Mouse (Mus musculus) spleen, adult 2 months (tissue): ENCODE data around the gene Smc4. TPM values are rescaled to one million over a fixed set of nuclear protein-coding genes. Genes with fewer than 3 reads are reported as not detected.

Experiments
- DNase-seq, 2 experiments: peaks; one replicate each; pipeline versions ENCODE4 v3.0.0 to v3.0.0-alpha.2; 2012 to 2021; ENCODE audit warnings: low spot score in 2 of 2, low read depth in 1 of 2
- H3K27ac ChIP-seq: fragments of 200-500 bp; 2 replicates; pipeline ENCODE4 v1.5.1; 2012; ENCODE audit warnings: low read length, inconsistent platforms; ENCODE audit not compliant: insufficient read depth
- H3K27me3 ChIP-seq: fragments of 200-500 bp; 2 replicates; pipeline ENCODE4 v1.6.1; 2012; ENCODE audit warnings: mild to moderate bottlenecking, moderate library complexity, low read length, inconsistent platforms; ENCODE audit not compliant: control insufficient read depth, insufficient read depth
- H3K36me3 ChIP-seq: fragments of 200-500 bp; 2 replicates; pipeline ENCODE4 v1.6.1; 2012; ENCODE audit warnings: mild to moderate bottlenecking, low read length, inconsistent platforms; ENCODE audit not compliant: control insufficient read depth, insufficient read depth
- H3K4me1 ChIP-seq: fragments of 200-500 bp; 2 replicates; pipeline ENCODE4 v1.6.1; 2011; ENCODE audit warnings: inconsistent platforms; ENCODE audit not compliant: control insufficient read depth, insufficient read depth, insufficient read length
- H3K4me3 ChIP-seq: fragments of 200-500 bp; 2 replicates; pipeline ENCODE4 v1.5.1; 2011; ENCODE audit warnings: mild to moderate bottlenecking, inconsistent platforms; ENCODE audit not compliant: insufficient read depth, insufficient read length; ENCODE audit errors: extremely low read depth
- CTCF ChIP-seq: fragments of 200-500 bp; IDR thresholded peaks from 2 replicates; pipeline ENCODE4 v1.5.1; 2011; ENCODE audit warnings: mild to moderate bottlenecking, inconsistent platforms; ENCODE audit not compliant: insufficient read depth, insufficient read length, insufficient replicate concordance; ENCODE audit errors: extremely low read depth
- POLR2A ChIP-seq: fragments of 200-500 bp; IDR thresholded peaks from 2 replicates; pipeline ENCODE4 v1.6.1; 2011; ENCODE audit warnings: low read depth, low read length, inconsistent platforms
- WGBS: fragments of 180-500 bp; shearing (Covaris S2); methylation state at CpG from one replicate; pipeline ENCODE4 v1.1.7; 2018; 5-methylcytosine and 5-hydroxymethylcytosine counted together
- polyA plus RNA-seq: library from polyadenylated mRNA; depleted of rRNA; stranded (reverse); fragments of >200 nt; gene quantifications from 2 replicates; pipeline ENCODE4 v1.2.3, GENCODE M21; 2012

Gene Smc4
- polyA plus RNA-seq, 1 experiment, result 10.8 TPM

- H3K4me3 ChIP-seq, result no peak overlapping the region
- no peaks in the 10 kb centered on the region for H3K4me1 ChIP-seq
- 90% methylated on average over 2 of the region's 2 CpGs for WGBS
- no peaks in the 10 kb centered on the region for H3K27me3 ChIP-seq
- peaks cover 23% of the 10 kb centered on the region for H3K36me3 ChIP-seq
- no peak for DNase-seq
- H3K27ac ChIP-seq, result no peak overlapping the region
- no peak for TF ChIP-seq POLR2A
- peak; percentile 13; the same call in 1 of the 2 replicates for TF ChIP-seq CTCF
These were observed 15.7 kb downstream of the Smc4 start for GRCm38 (mm10) chr3:69020285-69020684.

GRCm38 (mm10) chr3:69020764-69021163, 16.2 kb downstream of the Smc4 start:
- no peak for DNase-seq
- no peaks in the 10 kb centered on the region for H3K4me1 ChIP-seq
- no peak for TF ChIP-seq POLR2A
- no peak overlapping the region for H3K4me3 ChIP-seq
- H3K36me3 ChIP-seq, result peaks cover 26% of the 10 kb centered on the region
- H3K27me3 ChIP-seq, result no peaks in the 10 kb centered on the region
- H3K27ac ChIP-seq, result no peak overlapping the region

GRCm38 (mm10) chr3:69026133-69026783, 21.7 kb downstream of the Smc4 start:
- no peaks in the 10 kb centered on the region for H3K27me3 ChIP-seq
- H3K4me1 ChIP-seq, result no peaks in the 10 kb centered on the region
- 96% methylated on average over 1 of the region's 1 CpGs for WGBS
- no peak overlapping the region for H3K27ac ChIP-seq
- DNase-seq, result no peak
- TF ChIP-seq CTCF, result no peak
- no peak for TF ChIP-seq POLR2A
- H3K4me3 ChIP-seq, result no peak overlapping the region
- peaks cover 36% of the 10 kb centered on the region for H3K36me3 ChIP-seq

GRCm38 (mm10) chr3:69040105-69040504, 35.6 kb downstream of the Smc4 start:
- Histone ChIP-seq H3K27ac (peak overlapping the region; percentile 69), H3K4me1 (no peaks in the 10 kb centered on the region; the same call in none of the 2 replicates), H3K27me3 (no peaks in the 10 kb centered on the region), H3K36me3 (peaks cover 8% of the 10 kb centered on the region; the same call in 1 of the 2 replicates), H3K4me3 (no peak overlapping the region)
- DNase-seq, result no peak
- TF ChIP-seq CTCF (no peak), POLR2A (no peak)
- WGBS, result 80% methylated on average over 2 of the region's 2 CpGs

GRCm38 (mm10) chr3:69041298-69041697, 36.8 kb downstream of the Smc4 start:
- Histone ChIP-seq H3K4me1 (no peaks in the 10 kb centered on the region; the same call in none of the 2 replicates), H3K27ac (0 out of 2 replicates have a peak overlapping the region, but pooled peaks have one; percentile 20), H3K27me3 (no peaks in the 10 kb centered on the region), H3K36me3 (peaks cover 6% of the 10 kb centered on the region; the same call in 1 of the 2 replicates), H3K4me3 (peak overlapping the region; percentile 7)
- 19% methylated on average over 5 of the region's 5 CpGs for WGBS
- peak; percentile 32 to 53 for DNase-seq
- TF ChIP-seq POLR2A, result no peak
- TF ChIP-seq CTCF, result no peak

- Histone ChIP-seq H3K27me3 (no peaks in the 10 kb centered on the region), H3K27ac (peak overlapping the region; percentile 90), H3K4me1 (no peaks in the 10 kb centered on the region; the same call in none of the 2 replicates), H3K4me3 (peak overlapping the region; percentile 96), H3K36me3 (peaks cover 2% of the 10 kb centered on the region; the same call in 1 of the 2 replicates)
- under 1% methylated on average over 42 of the region's 42 CpGs for WGBS
- TF ChIP-seq CTCF, result no peak
- DNase-seq, result no peak
These were observed 39.6 kb downstream of the Smc4 start for GRCm38 (mm10) chr3:69044167-69044591.

GRCm38 (mm10) chr3:69044645-69045399, 40.3 kb downstream of the Smc4 start, which contains the start of gene Trim59:
Trim59 (minus strand) TSS chr3:69044755.
- peak; percentile 76 to 91 for DNase-seq
- Histone ChIP-seq H3K27ac (peak within 1 kb of the TSS; percentile 90), H3K27me3 (no peaks in the 10 kb centered on the region), H3K4me1 (no peaks in the 10 kb centered on the region; the same call in none of the 2 replicates), H3K36me3 (peaks cover 2% of the 10 kb centered on the region; the same call in 1 of the 2 replicates), H3K4me3 (peak within 1 kb of the TSS; percentile 96)
- no peak for TF ChIP-seq CTCF
- peak; percentile 17 for TF ChIP-seq POLR2A
- WGBS, result under 1% methylated on average over 64 of the region's 80 CpGs
